Mouse (Mus musculus) cortical plate, adult 2 months (tissue): ENCODE data around the gene Hcrtr2.

ENCODE experiments used
- CTCF ChIP-seq: fragments of 200-500 bp; IDR thresholded peaks from 2 replicates; pipeline ENCODE4 v1.5.1; 2011; ENCODE audit warnings: mild to moderate bottlenecking, control low read depth, low read length; ENCODE audit not compliant: insufficient read depth; ENCODE audit errors: extremely low read depth
- POLR2A ChIP-seq: fragments of 200-500 bp; IDR thresholded peaks from 2 replicates; pipeline ENCODE4 v1.6.1; 2011; ENCODE audit warnings: mild to moderate bottlenecking, low read length, control low read depth; ENCODE audit not compliant: insufficient read depth; ENCODE audit errors: extremely low read depth

DNA sequence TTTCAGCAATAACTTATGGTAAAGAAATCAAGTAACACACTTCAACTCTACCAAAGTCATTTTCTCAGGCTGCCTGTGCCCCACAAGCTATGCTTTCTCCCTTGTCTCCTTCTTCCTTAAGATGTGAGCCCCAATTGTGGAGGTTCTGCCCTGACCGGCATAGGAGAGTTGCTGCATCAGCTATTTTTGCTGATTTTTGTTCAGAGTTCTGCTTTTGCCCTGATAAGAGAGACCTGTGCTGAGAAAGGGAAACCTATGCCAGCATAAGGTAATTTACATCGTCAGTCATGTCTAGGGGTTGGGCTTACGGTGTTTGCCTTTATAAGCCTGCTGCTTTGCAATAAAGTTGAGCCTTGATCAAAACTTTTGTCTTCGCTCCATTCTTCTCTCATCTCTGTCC is 71.5 kb downstream of the Hcrtr2 start:
- TF ChIP-seq CTCF = no peak
- no peak for TF ChIP-seq POLR2A
